In genomic region chr6:117910120-117910661, GRCm38 (mm10) we compare ENCODE assay signal across 12 mouse cellular contexts. TPM values are rescaled to one million over a fixed set of nuclear protein-coding genes. Genes with fewer than 3 reads are reported as not detected.
DNase-seq lines count a peak whose midpoint lies in the region; ATAC-seq and TF ChIP-seq lines count a peak whose summit lies in the region.
"Had no signal": no experiment of that assay in that cellular context is flagged by ENCODE, and none has a peak within 500 bp of the region (broad histone marks: within the 10 kb centered on the region; RNA-seq: fewer than 3 reads in every experiment).

No protein-coding gene starts in this region.

- H3K4me3 ChIP-seq in heart, embryonic 16.5 days (ENCODE audit: low read length) = no peak overlapping the region
- no peak overlapping the region for H3K4me3 ChIP-seq in heart, embryonic 11.5 days (ENCODE audit: low read depth, low read length)
- H3K4me3 ChIP-seq in ES-Bruce4 (ENCODE audit: low read depth, low read length) = peak overlapping the region; percentile 67
- peak overlapping the region; percentile 100 for H3K4me3 ChIP-seq in intestine, embryonic 16.5 days (ENCODE audit: low read length)
- H3K4me3 ChIP-seq: midbrain, embryonic 12.5 days; neural tube, embryonic 12.5 days had no signal

- TF ChIP-seq POLR2A in ES-Bruce4 (IDR thresholded peaks at IDR 0.05; ENCODE audit: insufficient read depth, low read length) = no peak

- H3K4me2 ChIP-seq in heart, embryonic 16.5 days (ENCODE audit: low read depth, low read length) = peak overlapping the region; percentile 6; the same call in 1 of the 2 replicates
- H3K4me2 ChIP-seq in heart, embryonic 11.5 days = no peak overlapping the region
- H3K4me2 ChIP-seq in intestine, embryonic 16.5 days (ENCODE audit: low read depth, low read length) = peak overlapping the region; percentile 58
- H3K4me2 ChIP-seq: midbrain, embryonic 12.5 days had no signal

- no peak for TF ChIP-seq EP300 in ES-Bruce4 (IDR thresholded peaks at IDR 0.05; ENCODE audit: insufficient read depth, low read depth, low read length)

- no peak for TF ChIP-seq CTCF in ES-Bruce4 (IDR thresholded peaks at IDR 0.05; ENCODE audit: low read depth, low read length)

- H3K9ac ChIP-seq in heart, embryonic 16.5 days (ENCODE audit: low read length) = no peak overlapping the region
- no peak overlapping the region for H3K9ac ChIP-seq in heart, embryonic 11.5 days (ENCODE audit: low read depth, low read length)
- H3K9ac ChIP-seq in ES-Bruce4 (ENCODE audit: low read depth, poor library complexity, severe bottlenecking) = peak overlapping the region; percentile 98
- H3K9ac ChIP-seq in intestine, embryonic 16.5 days (ENCODE audit: low read depth, low read length) = peak overlapping the region; percentile 50
- H3K9ac ChIP-seq: midbrain, embryonic 12.5 days; neural tube, embryonic 12.5 days had no signal

- 80% methylated on average over 6 of the region's 6 CpGs for WGBS in heart, embryonic 16.5 days
- WGBS in heart, embryonic 11.5 days (ENCODE audit: insufficient replicate concordance) = 76% methylated on average over 6 of the region's 6 CpGs
- WGBS in intestine, embryonic 16.5 days = 75% methylated on average over 6 of the region's 6 CpGs

- H3K27ac ChIP-seq in heart, embryonic 16.5 days (ENCODE audit: low read length) = no peak overlapping the region
- H3K27ac ChIP-seq in heart, embryonic 11.5 days (ENCODE audit: low read depth, low read length) = no peak overlapping the region
- H3K27ac ChIP-seq in ES-Bruce4 (ENCODE audit: insufficient read depth, low read length) = peak overlapping the region; percentile 53
- H3K27ac ChIP-seq in intestine, embryonic 16.5 days (ENCODE audit: low read length) = no peak overlapping the region
- H3K27ac ChIP-seq: midbrain, embryonic 12.5 days; neural tube, embryonic 12.5 days had no signal

- no peaks in the 10 kb centered on the region for H3K36me3 ChIP-seq in heart, embryonic 16.5 days (ENCODE audit: control insufficient read depth, insufficient read depth)
- no peaks in the 10 kb centered on the region for H3K36me3 ChIP-seq in heart, embryonic 11.5 days (ENCODE audit: control insufficient read depth, insufficient read depth, low read length)
- H3K36me3 ChIP-seq in ES-Bruce4 (ENCODE audit: control insufficient read depth, insufficient read depth, low read length, poor library complexity, severe bottlenecking) = peaks cover 18% of the 10 kb centered on the region
- H3K36me3 ChIP-seq in intestine, embryonic 16.5 days (ENCODE audit: control insufficient read depth, insufficient read depth, low read length) = no peaks in the 10 kb centered on the region
- H3K36me3 ChIP-seq: midbrain, embryonic 12.5 days; neural tube, embryonic 12.5 days had no signal

- peak; percentile 22 for DNase-seq in 3T3-L1 (ENCODE audit: low read depth, low spot score)
- DNase-seq in right cerebral cortex, postnatal 36 days (ENCODE audit: low spot score in 2 of 2) = no peak
- no peak for DNase-seq in embryo, embryonic 11 days
- no peak for DNase-seq in cerebellum, adult 8-10 months
- DNase-seq: left cerebral cortex, postnatal 4 days; right cerebral cortex, adult 18-20 months had no signal

- no peaks in the 10 kb centered on the region for H3K9me3 ChIP-seq in heart, embryonic 16.5 days (replicated peaks; ENCODE audit: control insufficient read depth, low read length)
- no peaks in the 10 kb centered on the region for H3K9me3 ChIP-seq in heart, embryonic 11.5 days (replicated peaks; ENCODE audit: control insufficient read depth, low read length)
- H3K9me3 ChIP-seq in ES-Bruce4 (replicated peaks; ENCODE audit: control insufficient read depth, insufficient read depth, low read length, poor library complexity, severe bottlenecking) = no peaks in the 10 kb centered on the region
- no peaks in the 10 kb centered on the region for H3K9me3 ChIP-seq in intestine, embryonic 16.5 days (ENCODE audit: control insufficient read depth, low read length)
- H3K9me3 ChIP-seq: midbrain, embryonic 12.5 days; neural tube, embryonic 12.5 days had no signal

- H3K4me1 ChIP-seq in heart, embryonic 16.5 days (ENCODE audit: control insufficient read depth, insufficient read depth, low read length) = peaks cover 29% of the 10 kb centered on the region
- peaks cover 22% of the 10 kb centered on the region for H3K4me1 ChIP-seq in heart, embryonic 11.5 days (ENCODE audit: control insufficient read depth, insufficient read depth, low read length)
- no peaks in the 10 kb centered on the region for H3K4me1 ChIP-seq in ES-Bruce4 (ENCODE audit: control insufficient read depth, insufficient read depth, low read length)
- H3K4me1 ChIP-seq in intestine, embryonic 16.5 days (ENCODE audit: control insufficient read depth, insufficient read depth, low read length) = peaks cover 22% of the 10 kb centered on the region

- H3K27me3 ChIP-seq in heart, embryonic 16.5 days (ENCODE audit: control insufficient read depth, insufficient read depth, low read length) = no peaks in the 10 kb centered on the region
- no peaks in the 10 kb centered on the region for H3K27me3 ChIP-seq in heart, embryonic 11.5 days (ENCODE audit: control insufficient read depth, insufficient read depth, low read length)
- H3K27me3 ChIP-seq in ES-Bruce4 (ENCODE audit: control insufficient read depth, insufficient read depth, low read length, poor library complexity, severe bottlenecking) = no peaks in the 10 kb centered on the region
- H3K27me3 ChIP-seq in intestine, embryonic 16.5 days (replicated peaks; ENCODE audit: control insufficient read depth, insufficient read depth, low read length) = no peaks in the 10 kb centered on the region
- H3K27me3 ChIP-seq: midbrain, embryonic 12.5 days; neural tube, embryonic 12.5 days had no signal

- ATAC-seq in heart, embryonic 16.5 days (replicated peaks; ENCODE audit: extremely low read depth, insufficient read depth, low FRiP score) = no peak
- no peak for ATAC-seq in heart, embryonic 11.5 days (replicated peaks; ENCODE audit: insufficient number of reproducible peaks, low FRiP score, low TSS enrichment)
- no peak for ATAC-seq in intestine, embryonic 16.5 days

RNA-seq across cellular contexts. Expression of gene Hnrnpf, which starts 10.1 kb away (rescaled TPM):
- polyA plus RNA-seq in heart, embryonic 16.5 days (2015; fragmentation: Nextera tagmentation; extraction: Ambion mirVana) = 528 and 599 TPM in 2 replicates
- polyA plus RNA-seq in heart, embryonic 11.5 days (2014; fragmentation: Nextera tagmentation; extraction: Ambion mirVana) = 554 and 606 TPM in 2 replicates
- polyA plus RNA-seq in ES-Bruce4 (2011; ENCODE audit: insufficient read depth, insufficient read length, low read depth, missing spikeins) = 1,007 and 1,035 TPM in 2 replicates
- 751 and 822 TPM in 2 replicates for polyA plus RNA-seq in intestine, embryonic 16.5 days (2015; fragmentation: Nextera tagmentation; extraction: Ambion mirVana)

RNA-seq across cellular contexts. Expression of gene Fxyd4, which starts 27.3 kb away (rescaled TPM):
- polyA plus RNA-seq in heart, embryonic 16.5 days (2015; fragmentation: Nextera tagmentation; extraction: Ambion mirVana) = 1.8 and 1.9 TPM in 2 replicates
- polyA plus RNA-seq in heart, embryonic 11.5 days (2014; fragmentation: Nextera tagmentation; extraction: Ambion mirVana) = 0.76 and 2.4 TPM in 2 replicates
- not detected in 2 replicates for polyA plus RNA-seq in ES-Bruce4 (2011; ENCODE audit: insufficient read depth, insufficient read length, low read depth, missing spikeins)
- 1.2 and 2.0 TPM in 2 replicates for polyA plus RNA-seq in intestine, embryonic 16.5 days (2015; fragmentation: Nextera tagmentation; extraction: Ambion mirVana)

RNA-seq across cellular contexts. Expression of gene Zfp239, which starts 48.3 kb away (rescaled TPM):
- 2.0 and 3.0 TPM in 2 replicates for polyA plus RNA-seq in heart, embryonic 16.5 days (2015; fragmentation: Nextera tagmentation; extraction: Ambion mirVana)
- 2.4 and 4.1 TPM in 2 replicates for polyA plus RNA-seq in heart, embryonic 11.5 days (2014; fragmentation: Nextera tagmentation; extraction: Ambion mirVana)
- 8.8 and 9.4 TPM in 2 replicates for polyA plus RNA-seq in ES-Bruce4 (2011; ENCODE audit: insufficient read depth, insufficient read length, low read depth, missing spikeins)
- 3.7 and 5.4 TPM in 2 replicates for polyA plus RNA-seq in intestine, embryonic 16.5 days (2015; fragmentation: Nextera tagmentation; extraction: Ambion mirVana)

Comparison
In these comparisons a context has a peak if more than half of its experiments do, and no peak if none do; other contexts are left out.
1. H3K4me3 ChIP-seq: peak in ES-Bruce4 (single experiment) and intestine, embryonic 16.5 days (single experiment); none in heart, embryonic 16.5 days (single experiment) and heart, embryonic 11.5 days (single experiment).
2. H3K9ac ChIP-seq: peak in ES-Bruce4 (single experiment) and intestine, embryonic 16.5 days (single experiment); none in heart, embryonic 16.5 days (single experiment) and heart, embryonic 11.5 days (single experiment).